Mouse (Mus musculus): ENCODE measurements around the gene Pibf1.

Pibf1 gene

DNA sequence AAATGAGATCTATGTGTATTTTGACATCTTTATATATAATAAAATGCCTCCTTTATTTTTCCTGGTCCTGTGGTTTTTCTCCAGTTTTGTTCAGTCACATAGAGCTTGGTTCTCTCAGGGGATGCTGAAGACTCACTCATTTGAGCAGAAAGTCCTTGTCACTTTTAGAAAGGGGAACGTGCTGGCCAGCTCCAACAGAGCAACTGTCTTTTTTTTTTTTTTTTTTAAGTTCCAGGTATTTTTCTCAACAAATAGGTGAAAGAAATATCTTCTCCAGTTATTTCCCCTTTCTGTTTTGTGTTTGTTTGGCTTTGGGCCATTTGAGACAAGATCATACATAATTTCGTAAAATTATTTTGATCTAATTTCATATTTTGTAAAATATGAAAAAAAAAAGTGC is 174.8 kb downstream of the Pibf1 start:
- DNase-seq = no peak

DNA sequence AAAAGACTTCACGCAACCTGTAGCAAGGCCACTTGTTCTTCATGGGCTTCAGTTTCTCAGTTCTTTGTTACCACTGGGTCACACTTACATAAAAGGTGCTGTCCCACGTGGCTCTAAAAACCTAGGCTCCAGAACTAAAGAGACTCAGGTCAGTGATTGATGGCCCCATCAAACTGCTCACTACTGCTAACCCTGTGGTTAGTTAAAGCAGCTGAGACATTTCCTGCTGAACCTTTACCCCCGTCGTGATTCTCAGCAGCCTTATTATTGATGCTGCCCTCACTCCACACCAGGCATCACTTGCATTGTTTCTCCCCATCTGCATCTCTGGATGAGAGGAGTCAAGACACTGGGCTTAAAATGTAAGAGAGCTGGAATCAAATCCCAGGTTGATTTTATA is 176.6 kb downstream of the Pibf1 start:
- no peak for DNase-seq

DNA sequence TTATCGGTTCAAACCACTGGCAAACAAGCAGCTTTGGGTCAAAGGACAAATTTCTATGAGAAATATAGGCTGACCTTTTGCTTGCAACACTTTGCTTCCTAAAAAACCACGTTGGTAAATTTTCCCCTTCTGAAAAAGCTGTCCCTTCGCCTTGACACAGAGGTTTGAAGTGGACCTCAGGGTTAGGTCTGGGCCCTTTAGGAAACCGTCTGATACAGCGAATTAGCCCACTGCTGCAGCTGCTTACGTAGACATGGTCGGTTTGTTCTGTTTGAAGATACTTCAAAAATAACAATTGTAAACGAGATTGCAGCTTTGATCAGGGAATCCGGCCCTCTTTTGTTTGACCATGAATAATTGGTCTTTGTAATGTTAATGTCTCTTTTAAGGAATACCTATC is 179.1 kb downstream of the Pibf1 start:
- DNase-seq = no peak

DNA sequence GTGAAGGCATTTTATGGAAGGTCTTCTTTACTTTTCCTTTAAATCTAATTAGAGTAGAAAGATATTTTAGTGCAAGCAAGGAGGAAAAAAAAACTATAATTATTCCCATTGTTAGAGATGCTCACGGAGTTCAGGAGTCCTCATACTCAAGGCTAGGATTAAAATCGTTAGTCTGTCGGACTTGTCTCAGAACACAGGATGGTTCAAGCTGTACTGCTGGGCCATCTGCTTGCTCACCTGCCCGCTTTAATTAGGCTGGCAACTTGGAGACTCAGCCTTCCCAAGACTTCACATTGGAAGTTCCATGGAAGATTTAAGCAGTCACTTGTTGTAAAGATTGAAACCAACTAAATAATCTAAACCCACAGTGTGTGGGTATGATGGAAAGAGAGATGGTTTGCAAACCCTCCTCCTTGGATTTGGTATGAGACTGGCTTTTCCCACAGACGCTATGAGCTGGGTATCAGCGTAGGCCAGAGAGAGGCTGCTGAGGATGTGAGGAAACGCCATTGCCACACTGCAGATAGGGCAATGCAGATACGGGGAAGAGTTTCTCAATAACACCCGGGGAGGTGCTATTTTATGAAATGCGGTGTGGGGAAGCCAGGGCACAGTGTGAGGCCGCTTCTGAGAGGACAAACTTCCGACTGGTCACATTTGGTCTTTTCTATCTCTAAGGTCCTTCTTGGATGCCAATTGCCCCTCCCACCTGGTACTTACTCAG is 179.7 kb downstream of the Pibf1 start:
- DNase-seq = no peak

DNA sequence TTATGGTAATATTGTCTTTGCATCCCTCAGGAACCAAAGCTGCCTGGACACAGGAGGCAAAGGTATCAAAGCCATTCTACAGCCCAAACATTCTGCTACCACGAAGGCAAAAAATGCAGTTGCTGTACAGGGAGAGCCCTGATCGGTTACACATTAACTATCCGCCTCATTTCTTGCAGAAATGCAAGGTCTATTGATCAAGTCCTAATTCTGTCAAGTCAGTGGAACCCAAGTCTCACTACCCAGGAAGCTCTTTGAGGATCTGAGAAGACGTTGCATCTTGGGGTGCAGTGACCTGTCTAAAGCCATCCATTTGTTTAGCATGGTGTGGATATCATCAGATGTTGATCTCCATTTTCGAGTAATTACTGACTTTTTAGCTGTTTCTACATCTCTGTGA is 181.2 kb downstream of the Pibf1 start:
- no peak for DNase-seq

DNA sequence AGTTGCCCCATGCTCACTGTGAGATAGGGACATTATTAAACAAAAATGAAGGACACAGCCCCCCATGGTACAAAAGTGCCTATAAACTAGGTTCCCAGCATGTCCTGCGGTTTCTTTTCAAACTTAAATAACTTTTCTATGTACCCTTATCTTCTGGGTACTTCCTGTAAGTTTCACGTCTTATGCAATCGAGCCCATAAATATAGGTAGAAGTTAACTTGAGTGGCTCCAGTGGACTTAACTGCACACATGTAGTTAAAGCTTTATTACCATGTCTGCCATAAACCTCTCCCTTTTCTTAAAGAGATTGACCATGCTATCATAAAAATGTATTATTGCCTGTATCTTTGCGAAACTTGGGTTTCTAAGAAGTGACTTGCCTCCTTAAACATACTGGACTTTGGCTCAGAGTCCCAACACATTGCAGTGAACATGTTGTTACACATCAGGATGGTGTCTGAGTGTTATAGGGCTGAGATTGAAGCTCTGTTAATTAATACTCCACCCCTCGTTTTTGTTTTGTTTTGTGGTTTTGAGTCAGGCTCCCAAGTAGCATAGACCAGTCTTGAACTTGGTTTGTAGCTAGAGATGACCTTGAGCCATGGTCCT is 181.7 kb downstream of the Pibf1 start:
- DNase-seq = no peak

DNA sequence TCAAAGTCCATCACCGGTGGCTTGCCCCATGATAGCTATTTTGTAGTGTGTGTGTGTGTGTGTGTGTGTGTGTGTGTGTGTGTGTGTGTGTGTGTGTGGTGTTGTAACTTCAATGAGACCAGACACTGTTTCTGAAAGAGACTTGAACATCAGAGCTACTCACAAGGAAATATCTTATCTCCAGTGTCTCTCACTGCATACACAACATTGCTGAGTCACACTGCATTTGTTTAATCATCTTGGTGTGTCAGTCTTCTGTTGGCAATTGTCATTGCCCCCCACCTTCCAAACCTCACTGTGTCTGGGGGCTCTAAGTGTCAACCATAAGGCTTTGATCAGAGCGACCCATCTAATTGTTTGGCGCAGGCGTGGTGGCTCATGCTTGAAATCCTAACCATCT is 186.3 kb downstream of the Pibf1 start:
- DNase-seq = no peak

DNA sequence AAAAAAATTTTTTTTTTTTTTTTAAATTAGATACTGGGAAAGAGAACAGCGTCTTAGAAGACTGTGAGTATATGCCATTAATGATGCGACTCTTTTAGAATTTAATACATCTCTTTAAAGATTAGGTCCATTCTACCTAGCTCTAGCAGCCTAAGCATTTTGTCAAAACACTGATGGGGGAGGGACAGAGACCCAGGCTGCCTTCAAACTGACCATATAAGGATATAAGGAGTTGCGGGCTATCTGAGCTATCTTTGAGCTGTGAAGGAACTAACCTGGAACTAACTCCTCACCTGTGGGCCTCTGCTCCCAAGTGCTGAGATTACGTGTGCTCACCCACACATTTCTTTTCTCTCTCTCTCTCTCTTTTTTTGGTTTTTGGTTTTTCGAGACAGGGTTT is 193.0 kb downstream of the Pibf1 start:
- no peak for DNase-seq

DNA sequence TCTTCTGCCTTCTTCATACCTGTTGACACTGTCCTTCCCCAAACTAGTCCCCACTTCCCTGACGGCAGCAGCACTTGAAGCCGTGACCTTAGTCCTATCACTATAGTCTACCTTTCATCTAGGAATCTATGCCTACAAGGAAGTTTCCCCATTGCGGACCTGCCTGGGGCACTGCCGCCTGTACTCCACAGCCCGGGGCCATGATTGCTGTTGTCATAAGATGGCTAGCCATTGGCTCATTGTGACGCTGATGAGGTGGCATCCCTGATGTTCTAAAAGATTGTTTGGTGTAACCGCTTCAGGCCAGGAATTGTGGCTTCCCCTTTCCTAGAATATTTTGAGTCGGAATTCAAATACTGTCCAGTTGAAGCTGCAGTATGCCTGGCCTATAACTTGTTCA is 195.2 kb downstream of the Pibf1 start:
- DNase-seq = no peak

DNA sequence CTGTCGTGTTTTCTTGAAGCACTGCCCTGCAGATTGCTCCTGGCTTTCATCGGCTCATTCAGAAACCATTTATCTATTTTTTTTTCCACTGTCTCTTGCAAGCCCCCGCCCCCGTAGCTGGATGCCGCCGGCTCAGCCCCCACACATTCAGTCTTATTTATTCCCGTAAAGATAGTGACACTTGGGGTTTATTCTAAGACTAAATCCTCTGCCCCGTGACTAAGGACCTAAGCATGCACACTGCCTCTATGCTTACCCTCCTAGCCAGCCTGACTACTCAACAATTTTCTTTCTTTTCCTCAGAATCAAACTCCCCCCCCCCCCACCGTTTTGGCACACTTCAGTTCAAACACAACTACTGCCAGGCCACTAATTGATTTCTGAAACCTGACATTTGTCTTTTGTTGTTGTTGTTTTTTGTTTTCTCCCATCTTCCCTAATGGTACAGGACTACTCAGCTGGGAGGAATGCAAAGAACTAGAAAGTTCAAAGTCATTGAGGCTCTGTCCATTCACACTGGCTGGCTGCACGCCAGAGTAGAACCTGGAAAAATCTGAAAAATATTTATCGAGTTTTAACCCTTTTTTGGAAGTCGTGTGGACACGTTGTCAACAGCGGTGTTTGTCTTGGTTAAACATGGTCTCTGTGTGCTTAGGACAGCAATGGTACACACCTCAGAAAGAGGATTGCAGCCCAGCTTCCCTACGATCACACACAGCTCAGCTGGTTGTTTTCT is 196.6 kb downstream of the Pibf1 start:
- no peak for DNase-seq

DNA sequence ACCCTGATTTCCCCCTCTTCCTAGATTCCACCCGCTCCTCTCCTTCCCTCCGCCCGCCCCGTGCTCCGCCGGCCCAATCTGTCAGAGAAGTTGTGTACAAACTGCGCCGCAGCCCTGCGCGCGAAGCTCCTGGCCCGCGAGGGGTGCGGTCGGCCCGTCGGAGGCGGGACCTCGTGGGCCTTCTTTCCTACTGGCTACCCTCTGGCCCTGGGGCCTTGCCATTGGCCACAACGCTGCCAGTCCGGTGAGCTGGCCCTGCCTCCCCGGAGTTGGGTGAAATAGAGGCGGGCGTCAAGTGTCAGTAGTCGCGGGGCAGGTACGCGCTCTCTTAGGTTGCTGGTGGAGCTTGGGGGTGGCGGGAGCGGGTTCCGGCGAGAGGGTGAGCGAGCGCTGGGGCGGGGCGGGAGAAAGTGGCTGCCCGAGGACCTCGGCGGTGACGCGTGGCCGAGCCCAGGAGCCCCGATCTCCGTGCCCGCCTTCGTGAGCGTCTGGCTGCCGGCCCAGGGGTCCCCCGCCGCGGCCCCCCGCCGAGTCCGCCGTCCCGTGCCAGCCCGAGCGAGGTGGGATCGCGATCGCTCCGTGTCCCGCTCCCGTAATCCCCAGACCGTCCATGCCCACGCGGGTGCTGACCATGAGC is 199.3 kb downstream of the Pibf1 start, which contains the start of gene Klf5:
Gene Klf5, plus strand, starts transcription at position 307 of the 637 bp plus-strand sequence.
- peak; percentile 90 for DNase-seq

DNA sequence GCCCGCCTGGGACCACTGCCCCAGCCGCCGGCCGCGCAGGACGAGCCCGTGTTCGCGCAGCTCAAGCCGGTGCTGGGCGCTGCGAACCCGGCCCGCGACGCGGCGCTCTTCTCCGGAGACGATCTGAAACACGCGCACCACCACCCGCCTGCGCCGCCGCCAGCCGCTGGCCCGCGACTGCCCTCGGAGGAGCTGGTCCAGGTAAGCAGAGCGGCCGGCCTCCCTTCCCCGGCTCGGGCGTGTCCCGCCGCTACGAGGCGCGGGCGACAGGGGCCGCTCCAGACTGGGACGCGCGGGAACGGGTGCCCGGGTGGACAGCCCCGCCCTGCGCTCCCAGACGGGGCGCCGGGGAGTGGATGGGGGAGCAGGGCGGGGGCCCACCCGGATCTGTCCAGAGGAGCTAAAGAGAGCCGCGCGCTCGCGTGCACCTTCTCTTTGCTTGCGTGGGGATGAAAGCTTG is 199.8 kb downstream of the Pibf1 start:
- DNase-seq = peak; percentile 61

DNA sequence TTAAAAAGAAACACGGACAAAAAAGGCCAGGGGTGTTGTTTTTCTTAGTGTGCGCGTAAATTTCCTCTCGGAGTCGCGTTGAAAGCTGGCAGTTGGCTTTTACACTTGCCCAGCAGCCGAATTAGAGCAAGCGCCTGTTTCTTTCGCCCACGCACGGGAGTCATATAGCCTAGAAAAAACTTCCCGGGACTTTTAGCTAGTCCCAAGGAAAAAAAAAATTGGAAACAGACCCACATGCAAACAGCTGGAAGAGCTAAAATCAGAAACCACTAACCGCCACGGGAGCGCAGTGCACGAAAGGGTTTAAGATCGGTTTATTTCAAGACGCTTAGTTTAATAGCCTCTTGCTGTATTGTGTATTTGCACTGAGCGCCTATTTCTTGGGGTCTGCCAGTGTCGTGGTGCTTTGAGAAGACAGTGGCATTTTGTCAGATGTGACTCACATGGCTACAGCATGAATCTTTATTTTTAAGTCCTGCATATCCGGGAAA is 200.5 kb downstream of the Pibf1 start:
- DNase-seq = no peak

DNA sequence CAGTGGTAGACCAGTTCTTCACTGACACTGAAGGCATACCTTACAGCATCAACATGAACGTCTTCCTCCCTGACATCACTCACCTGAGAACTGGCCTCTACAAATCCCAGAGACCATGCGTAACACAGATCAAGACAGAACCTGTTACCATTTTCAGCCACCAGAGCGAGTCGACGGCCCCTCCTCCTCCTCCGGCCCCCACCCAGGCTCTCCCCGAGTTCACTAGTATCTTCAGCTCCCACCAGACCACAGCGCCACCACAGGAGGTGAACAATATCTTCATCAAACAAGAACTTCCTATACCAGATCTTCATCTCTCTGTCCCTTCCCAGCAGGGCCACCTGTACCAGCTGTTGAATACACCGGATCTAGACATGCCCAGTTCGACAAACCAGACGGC is 202.2 kb downstream of the Pibf1 start:
- DNase-seq = peak; percentile 28
